ENCODE assay signal across 18 mouse cellular contexts in genomic region chr3:158369169-158369568, GRCm38 (mm10).
DNase-seq lines count a peak whose midpoint lies in the region; TF ChIP-seq lines count a peak whose summit lies in the region.
"Had no signal": no experiment of that assay in that cellular context is flagged by ENCODE, and none has a peak within 500 bp of the region (broad histone marks: within the 10 kb centered on the region; RNA-seq: fewer than 3 reads in every experiment).

No protein-coding gene starts in this region.

- peak; percentile 40 to 46 for DNase-seq in frontal cortex, postnatal 36 days (ENCODE audit: low spot score in 2 of 2)
- no peak for DNase-seq in frontal cortex, postnatal 25 days (ENCODE audit: low spot score in 2 of 2)
- DNase-seq in right cerebral cortex, adult 18-20 months: peak; percentile 74
- no peak for DNase-seq in right cerebral cortex, postnatal 14 days
- peak in 1 of 2 experiments; percentile 39 for DNase-seq in left cerebral cortex, adult 2 months (ENCODE audit: extremely low spot score in 1 of 2, low spot score in 2 of 2)
- DNase-seq in gastrocnemius, postnatal 14 days: no peak
- DNase-seq: adrenal gland, postnatal 14 days; cerebellum, adult 18-20 months; cerebellum, adult 9-11 months; cerebellum, postnatal 36 days; forebrain, postnatal 0 days; heart, adult 18-20 months; heart, postnatal 10 days; heart, postnatal 4 days had no signal

- no peak for TF ChIP-seq CTCF in left cerebral cortex, adult 2 months (IDR thresholded peaks at IDR 0.05)

- intact Hi-C loops in left cerebral cortex, adult 2 months (cut with DNase I): loop anchor here (1.0 to 2.0 kb wide), 2 partner anchors 192 to 661 kb away; no protein-coding TSS in a partner anchor
- intact Hi-C loops in gastrocnemius, postnatal 14 days (cut with DNase I; ENCODE audit: low total_unique reads): no loop called here

- H3K4me3 ChIP-seq in left cerebral cortex, adult 2 months: no peak overlapping the region
- H3K4me3 ChIP-seq: embryonic facial prominence, embryonic 10.5 days; forebrain, embryonic 13.5 days; heart, embryonic 10.5 days; hindbrain, embryonic 12.5 days had no signal

- H3K27ac ChIP-seq in left cerebral cortex, adult 2 months: peak overlapping the region; percentile 42; the same call in 1 of the 2 replicates
- H3K27ac ChIP-seq: embryonic facial prominence, embryonic 10.5 days; forebrain, embryonic 13.5 days; heart, embryonic 10.5 days; hindbrain, embryonic 12.5 days had no signal

Comparison
In these comparisons a context has a peak if more than half of its experiments do, and no peak if none do; other contexts are left out.
1. DNase-seq: peak in frontal cortex, postnatal 36 days (2 of 2) and right cerebral cortex, adult 18-20 months (single experiment); none in frontal cortex, postnatal 25 days (0 of 2), right cerebral cortex, postnatal 14 days (single experiment) and gastrocnemius, postnatal 14 days (single experiment).